Mouse (Mus musculus): ENCODE data around the gene Itga6. TPM values are rescaled to one million over a fixed set of nuclear protein-coding genes. Genes with fewer than 3 reads are reported as not detected.

The Itga6 gene
- polyA plus RNA-seq, 1 experiment from 2014 or later = 25.7 TPM

DNA sequence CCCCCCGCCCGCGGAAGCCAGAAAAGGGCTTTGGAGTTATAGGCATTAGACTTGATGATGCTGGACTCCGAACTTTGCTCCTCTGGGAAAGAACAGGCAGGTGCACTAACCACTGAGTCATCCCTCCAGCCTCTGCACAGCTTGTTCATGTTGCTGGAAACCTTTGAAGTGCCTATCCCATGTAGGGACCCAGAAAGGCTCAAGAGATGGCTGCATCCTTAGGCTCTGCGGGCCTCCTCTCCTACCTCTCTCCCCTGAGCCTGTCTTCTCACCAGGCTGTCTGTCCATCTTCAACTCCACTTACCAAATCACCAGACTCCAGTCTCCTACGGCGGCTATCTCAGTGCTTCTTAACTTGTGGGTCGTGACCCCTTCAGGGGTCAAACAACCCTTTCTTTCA is 68.0 kb downstream of the Itga6 start:
- no peak for ATAC-seq (replicated peaks)
- no peak overlapping the region for H3K9ac ChIP-seq (replicated peaks)
- 80% methylated on average over 7 of the region's 8 CpGs for WGBS

DNA sequence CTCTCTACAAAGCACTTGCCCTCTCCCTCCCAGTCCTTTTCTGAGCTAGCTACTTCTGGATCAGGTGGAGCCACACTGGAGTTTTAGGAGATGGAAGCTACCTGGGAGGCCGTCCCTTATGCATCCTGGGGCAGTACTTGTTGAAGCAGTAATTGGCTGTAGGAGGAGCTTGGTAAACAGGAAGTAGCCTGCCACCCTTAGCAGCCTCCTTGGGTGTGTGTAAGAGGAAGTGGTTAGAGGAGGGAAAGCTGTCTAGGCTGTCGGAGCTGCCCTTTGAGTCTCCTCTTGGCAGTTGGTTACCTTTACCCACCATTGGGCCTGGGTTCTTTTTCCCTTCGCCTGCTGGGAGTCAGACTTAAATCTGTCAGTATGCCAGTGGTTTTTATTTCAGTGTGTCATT is 68.6 kb downstream of the Itga6 start:
- H3K27ac ChIP-seq (replicated peaks) = no peak overlapping the region

More for the DNA sequence above, 68.0 kb downstream of the Itga6 start:
- Histone ChIP-seq H3K9me3 (no peaks in the 10 kb centered on the region), H3K36me3 (no peaks in the 10 kb centered on the region), H3K4me2 (replicated peaks) (no peak overlapping the region), H3K4me1 (peaks cover 27% of the 10 kb centered on the region), H3K27ac (replicated peaks) (no peak overlapping the region), H3K27me3 (no peaks in the 10 kb centered on the region), H3K4me3 (no peak overlapping the region)

DNA sequence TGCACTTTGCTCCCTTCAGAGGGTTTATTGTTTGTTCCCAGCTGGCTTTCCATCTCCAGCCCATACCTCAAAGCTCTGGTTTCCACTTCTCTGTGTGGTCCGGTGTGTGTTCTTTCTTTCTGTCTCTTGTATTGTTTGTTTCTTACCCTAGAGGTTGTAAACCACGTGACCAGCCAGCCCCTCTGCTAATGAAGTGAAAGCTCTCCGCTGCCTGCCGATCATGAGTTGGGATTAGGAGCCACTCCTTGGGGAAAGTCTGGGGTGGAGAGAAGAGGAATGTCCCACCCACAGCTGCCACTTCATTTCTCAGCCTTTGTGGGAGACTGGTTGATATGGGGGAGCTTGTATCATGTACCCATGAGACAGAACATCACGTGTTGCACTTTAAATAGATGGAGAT is 69.9 kb downstream of the Itga6 start:
- 9% methylated on average over 5 of the region's 5 CpGs for WGBS
- H3K4me2 ChIP-seq (replicated peaks) = no peak overlapping the region
- H3K27ac ChIP-seq (replicated peaks) = no peak overlapping the region
- H3K36me3 ChIP-seq = 0 out of 2 replicates have a peak, but pooled peaks cover 2% of the 10 kb centered on the region
- H3K9ac ChIP-seq (replicated peaks) = no peak overlapping the region
- H3K4me1 ChIP-seq = peaks cover 27% of the 10 kb centered on the region
- H3K27me3 ChIP-seq = no peaks in the 10 kb centered on the region
- no peak overlapping the region for H3K4me3 ChIP-seq
- no peak for ATAC-seq (replicated peaks)
- H3K9me3 ChIP-seq = no peaks in the 10 kb centered on the region

More for the DNA sequence above, 68.6 kb downstream of the Itga6 start:
- Histone ChIP-seq H3K9me3 (no peaks in the 10 kb centered on the region), H3K27me3 (no peaks in the 10 kb centered on the region), H3K9ac (replicated peaks) (no peak overlapping the region), H3K4me2 (replicated peaks) (no peak overlapping the region), H3K36me3 (no peaks in the 10 kb centered on the region), H3K4me3 (no peak overlapping the region), H3K4me1 (peaks cover 27% of the 10 kb centered on the region)
- ATAC-seq (replicated peaks) = no peak
- 37% methylated on average over 3 of the region's 3 CpGs for WGBS

DNA sequence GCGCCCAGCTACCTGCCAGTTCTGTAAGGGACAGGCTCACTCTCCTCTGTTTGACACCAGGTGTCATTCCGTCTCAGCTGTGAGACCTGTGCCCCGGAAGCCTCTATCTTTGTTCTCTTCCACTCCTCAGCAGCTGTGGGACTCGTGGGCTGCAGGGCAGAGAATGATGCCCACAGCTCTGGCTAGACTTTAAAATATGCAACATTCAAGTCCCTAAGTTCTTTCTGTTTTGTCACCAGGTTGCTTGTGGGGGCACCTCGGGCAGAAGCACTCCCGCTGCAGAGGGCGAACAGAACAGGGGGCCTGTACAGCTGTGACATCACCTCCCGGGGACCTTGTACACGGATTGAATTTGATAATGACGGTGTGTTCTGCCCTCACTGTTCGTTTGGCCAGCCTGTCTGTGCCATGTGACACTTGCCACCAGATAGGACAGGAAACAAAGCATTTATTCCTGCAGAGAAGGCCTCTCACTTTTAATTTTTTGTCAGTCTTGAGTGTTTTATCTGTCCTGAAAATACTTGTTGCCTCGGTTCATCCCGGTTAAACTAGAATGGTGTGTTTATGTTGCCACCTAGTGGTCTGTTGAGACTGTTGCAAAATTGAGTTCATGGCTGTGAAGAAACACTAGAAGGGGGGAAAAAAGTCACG is 71.1 kb downstream of the Itga6 start:
- Histone ChIP-seq H3K4me1 (peaks cover 27% of the 10 kb centered on the region), H3K27me3 (no peaks in the 10 kb centered on the region), H3K27ac (replicated peaks) (no peak overlapping the region), H3K4me3 (no peak overlapping the region), H3K36me3 (0 out of 2 replicates have a peak, but pooled peaks cover 2% of the 10 kb centered on the region), H3K9me3 (no peaks in the 10 kb centered on the region), H3K9ac (replicated peaks) (no peak overlapping the region), H3K4me2 (replicated peaks) (no peak overlapping the region)
- 27% methylated on average over 14 of the region's 14 CpGs for WGBS
- peak; percentile 39; the same call in 1 of the 2 replicates for ATAC-seq (replicated peaks)

DNA sequence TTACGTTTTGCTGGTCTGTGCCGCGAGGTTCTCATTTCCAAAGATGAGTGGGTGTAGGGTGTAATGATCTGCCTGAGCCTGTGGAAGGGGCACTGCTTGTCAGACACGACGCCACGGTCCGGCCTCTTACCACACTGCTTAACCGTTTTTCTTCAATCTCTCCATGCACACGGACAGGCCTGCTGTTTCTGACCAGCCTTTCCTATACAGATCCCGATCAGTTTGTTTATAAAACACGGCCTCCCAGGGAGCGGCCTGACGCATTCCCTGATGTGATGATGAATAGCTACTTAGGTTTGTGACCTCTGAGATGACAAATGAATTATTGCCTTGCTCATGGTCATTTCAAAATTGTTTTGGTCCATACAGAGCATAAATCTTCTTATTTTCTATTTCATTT is 78.7 kb downstream of the Itga6 start:
- no peak overlapping the region for H3K4me3 ChIP-seq
- 72% methylated on average over 13 of the region's 13 CpGs for WGBS
- no peaks in the 10 kb centered on the region for H3K9me3 ChIP-seq
- H3K9ac ChIP-seq (replicated peaks) = no peak overlapping the region
- H3K36me3 ChIP-seq = peaks cover 7% of the 10 kb centered on the region; the same call in 1 of the 2 replicates
- no peaks in the 10 kb centered on the region for H3K27me3 ChIP-seq
- ATAC-seq (replicated peaks) = no peak
- 0 out of 2 replicates have a peak, but pooled peaks cover 5% of the 10 kb centered on the region for H3K4me1 ChIP-seq
- no peak overlapping the region for H3K4me2 ChIP-seq (replicated peaks)
- no peak overlapping the region for H3K27ac ChIP-seq (replicated peaks)

DNA sequence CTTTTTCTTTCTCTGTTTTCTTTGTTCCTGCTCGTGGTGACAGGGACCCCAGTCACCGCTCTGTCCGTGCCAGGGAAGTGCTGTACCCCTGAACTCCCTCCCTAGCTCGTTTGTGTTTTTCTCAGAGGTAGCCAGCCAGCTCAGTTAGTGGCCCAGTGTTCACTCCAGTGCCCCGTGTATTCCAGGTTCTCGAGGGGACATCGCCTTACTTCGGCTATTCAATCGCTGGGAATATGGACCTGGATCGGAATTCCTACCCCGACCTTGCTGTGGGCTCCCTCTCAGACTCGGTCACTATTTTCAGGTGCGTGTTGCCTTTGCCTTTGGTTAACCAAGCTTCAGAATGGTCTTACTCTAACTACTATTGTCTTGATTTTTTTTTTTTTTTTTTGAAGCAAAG is 82.3 kb downstream of the Itga6 start:
- no peak for ATAC-seq (replicated peaks)
- peaks cover under 1% of the 10 kb centered on the region; the same call in 1 of the 2 replicates for H3K36me3 ChIP-seq
- H3K4me3 ChIP-seq = no peak overlapping the region
- no peak overlapping the region for H3K9ac ChIP-seq (replicated peaks)
- no peaks in the 10 kb centered on the region for H3K9me3 ChIP-seq
- H3K27ac ChIP-seq (replicated peaks) = no peak overlapping the region
- WGBS = 81% methylated on average over 13 of the region's 13 CpGs
- H3K27me3 ChIP-seq = no peaks in the 10 kb centered on the region
- no peak overlapping the region for H3K4me2 ChIP-seq (replicated peaks)
- H3K4me1 ChIP-seq = 0 out of 2 replicates have a peak, but pooled peaks cover 2% of the 10 kb centered on the region

DNA sequence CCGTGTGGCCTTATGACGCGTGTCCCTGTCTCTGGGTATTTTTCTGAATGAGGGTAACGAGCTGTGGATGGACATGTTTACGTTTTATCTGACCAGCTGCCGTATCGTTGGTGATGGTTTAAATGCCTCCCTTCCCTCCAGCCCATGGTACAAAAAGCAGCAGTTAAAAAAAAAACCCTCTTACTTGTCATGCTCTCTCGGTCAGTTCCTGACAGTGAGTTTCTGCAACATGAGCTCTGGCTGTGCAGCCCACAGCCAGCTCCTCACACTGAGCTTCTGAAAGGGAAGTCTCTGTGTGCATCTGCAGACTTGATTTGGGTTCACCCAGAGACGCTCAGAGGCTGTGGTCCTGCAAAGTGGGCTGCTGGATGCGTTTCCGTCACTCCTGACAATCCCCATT is 83.5 kb downstream of the Itga6 start:
- Histone ChIP-seq H3K4me3 (no peak overlapping the region), H3K9me3 (no peaks in the 10 kb centered on the region), H3K27ac (replicated peaks) (no peak overlapping the region), H3K27me3 (no peaks in the 10 kb centered on the region), H3K36me3 (no peaks in the 10 kb centered on the region), H3K4me1 (no peaks in the 10 kb centered on the region), H3K9ac (replicated peaks) (no peak overlapping the region), H3K4me2 (replicated peaks) (no peak overlapping the region)
- no peak for ATAC-seq (replicated peaks)
- WGBS = 46% methylated on average over 11 of the region's 11 CpGs

DNA sequence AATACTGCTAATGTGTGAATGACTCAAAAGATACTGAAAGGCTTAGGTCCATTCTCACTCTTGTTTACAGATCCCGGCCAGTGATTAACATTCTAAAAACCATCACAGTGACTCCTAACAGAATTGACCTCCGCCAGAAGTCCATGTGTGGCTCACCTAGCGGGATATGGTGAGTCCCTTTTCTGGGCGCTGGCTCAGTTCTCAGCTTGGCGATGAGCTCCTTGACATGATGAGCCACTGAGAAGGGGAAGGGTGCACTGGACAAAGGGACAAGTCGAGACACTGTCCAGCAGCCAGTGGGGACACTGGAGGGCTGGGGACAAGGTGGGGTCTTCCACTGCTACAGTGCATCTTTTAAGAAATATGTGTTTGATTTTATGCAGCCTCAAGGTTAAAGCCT is 88.2 kb downstream of the Itga6 start:
- no peak overlapping the region for H3K4me3 ChIP-seq
- H3K36me3 ChIP-seq = no peaks in the 10 kb centered on the region
- 87% methylated on average over 6 of the region's 6 CpGs for WGBS
- no peaks in the 10 kb centered on the region for H3K9me3 ChIP-seq
- no peaks in the 10 kb centered on the region for H3K4me1 ChIP-seq
- H3K27me3 ChIP-seq = no peaks in the 10 kb centered on the region
- no peak overlapping the region for H3K9ac ChIP-seq (replicated peaks)
- H3K4me2 ChIP-seq (replicated peaks) = no peak overlapping the region
- H3K27ac ChIP-seq (replicated peaks) = no peak overlapping the region
- ATAC-seq (replicated peaks) = no peak

DNA sequence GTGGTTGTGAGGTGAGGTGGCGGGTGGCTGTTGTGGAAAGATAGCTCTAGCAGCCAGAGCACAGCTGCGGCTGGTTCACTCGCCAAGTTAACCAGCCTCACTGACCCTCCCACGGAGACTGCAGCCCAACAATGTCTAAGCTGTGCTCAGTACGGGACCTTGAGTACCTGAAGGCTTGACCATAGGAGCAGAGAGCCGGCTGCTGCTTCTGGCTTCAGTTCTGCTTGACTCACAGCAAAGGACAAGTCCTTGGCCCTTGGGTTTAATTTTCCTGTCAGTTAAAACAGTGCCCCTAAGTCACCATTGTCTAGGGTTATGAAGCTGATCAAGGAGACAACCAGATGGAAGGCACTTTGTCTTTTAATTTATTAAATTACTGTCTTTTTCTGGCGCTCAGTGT is 89.0 kb downstream of the Itga6 start:
- Histone ChIP-seq H3K36me3 (0 out of 2 replicates have a peak, but pooled peaks cover 2% of the 10 kb centered on the region), H3K27me3 (no peaks in the 10 kb centered on the region), H3K4me1 (no peaks in the 10 kb centered on the region), H3K27ac (replicated peaks) (no peak overlapping the region), H3K9me3 (no peaks in the 10 kb centered on the region), H3K9ac (replicated peaks) (no peak overlapping the region), H3K4me3 (no peak overlapping the region), H3K4me2 (replicated peaks) (no peak overlapping the region)
- 81% methylated on average over 7 of the region's 7 CpGs for WGBS
- no peak for ATAC-seq (replicated peaks)

DNA sequence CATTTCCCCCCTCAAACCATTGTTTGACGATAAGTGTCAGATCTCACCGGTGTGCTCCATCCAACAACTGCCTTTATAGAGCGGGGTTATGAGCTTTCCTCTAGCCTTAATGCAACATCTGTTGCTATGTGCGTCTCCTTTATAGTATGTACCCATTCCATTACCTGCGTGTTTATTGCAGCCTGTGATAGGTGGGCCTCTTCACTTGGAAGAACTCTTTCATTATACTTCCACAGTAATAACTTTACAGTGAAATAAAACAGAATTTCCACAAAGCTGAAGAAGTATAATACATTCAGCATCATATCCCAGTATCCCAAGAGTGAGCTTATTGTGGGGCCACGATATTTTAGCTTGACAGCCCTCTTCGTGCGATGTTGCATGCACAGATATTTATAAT is 90.1 kb downstream of the Itga6 start:
- Histone ChIP-seq H3K9me3 (no peaks in the 10 kb centered on the region), H3K4me2 (replicated peaks) (no peak overlapping the region), H3K27ac (replicated peaks) (no peak overlapping the region), H3K36me3 (0 out of 2 replicates have a peak, but pooled peaks cover 3% of the 10 kb centered on the region), H3K4me1 (no peaks in the 10 kb centered on the region), H3K4me3 (no peak overlapping the region), H3K27me3 (no peaks in the 10 kb centered on the region), H3K9ac (replicated peaks) (no peak overlapping the region)
- WGBS = 93% methylated on average over 8 of the region's 8 CpGs
- ATAC-seq (replicated peaks) = no peak

DNA sequence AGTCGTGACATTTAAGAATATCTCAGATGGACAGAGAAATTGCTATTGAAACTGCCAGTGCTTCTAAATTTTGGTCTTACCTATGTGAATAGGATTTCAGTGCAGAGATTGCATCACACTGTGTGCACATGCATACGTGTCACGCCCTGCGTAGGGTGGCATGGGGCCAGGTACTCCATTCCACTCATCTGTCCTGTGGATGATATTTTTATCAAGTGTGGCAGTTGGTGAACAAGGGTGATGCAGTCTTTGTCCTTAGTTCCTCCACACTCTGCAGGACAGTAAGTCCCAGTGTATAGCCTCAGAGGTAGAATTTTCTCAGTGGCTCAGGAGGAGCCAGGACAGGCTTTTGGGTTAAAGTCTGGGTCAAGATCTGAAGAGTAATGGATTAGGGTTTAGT is 90.8 kb downstream of the Itga6 start:
- no peak for ATAC-seq (replicated peaks)
- no peak overlapping the region for H3K4me3 ChIP-seq
- no peaks in the 10 kb centered on the region for H3K27me3 ChIP-seq
- H3K9ac ChIP-seq (replicated peaks) = no peak overlapping the region
- WGBS = 93% methylated on average over 4 of the region's 4 CpGs
- peaks cover 7% of the 10 kb centered on the region; the same call in 1 of the 2 replicates for H3K36me3 ChIP-seq
- H3K9me3 ChIP-seq = no peaks in the 10 kb centered on the region
- H3K4me2 ChIP-seq (replicated peaks) = no peak overlapping the region
- H3K4me1 ChIP-seq = no peaks in the 10 kb centered on the region
- H3K27ac ChIP-seq (replicated peaks) = no peak overlapping the region

DNA sequence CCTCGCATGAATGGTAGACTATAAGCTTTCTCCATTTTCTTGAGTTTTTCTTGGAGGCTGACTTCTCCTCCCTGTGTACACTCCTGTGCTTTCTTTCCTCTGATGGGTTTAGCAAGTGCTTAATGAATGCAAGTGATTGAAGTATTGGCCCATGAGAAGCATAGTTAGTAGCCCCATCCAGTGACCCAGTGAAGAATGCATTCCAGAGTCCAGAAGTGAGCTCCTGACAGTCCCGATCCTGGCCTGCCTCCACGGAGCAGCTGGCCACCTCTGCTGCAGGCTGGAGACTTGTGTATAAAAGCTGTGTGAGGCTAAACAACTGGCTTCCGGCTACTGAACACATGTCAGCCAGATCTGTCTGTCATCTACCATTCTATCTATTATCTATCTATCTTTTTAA is 91.8 kb downstream of the Itga6 start:
- H3K9ac ChIP-seq (replicated peaks) = no peak overlapping the region
- no peaks in the 10 kb centered on the region for H3K4me1 ChIP-seq
- H3K9me3 ChIP-seq = no peaks in the 10 kb centered on the region
- H3K27ac ChIP-seq (replicated peaks) = no peak overlapping the region
- no peak overlapping the region for H3K4me2 ChIP-seq (replicated peaks)
- no peaks in the 10 kb centered on the region for H3K27me3 ChIP-seq
- no peak overlapping the region for H3K4me3 ChIP-seq
- no peak for ATAC-seq (replicated peaks)
- peaks cover 7% of the 10 kb centered on the region; the same call in 1 of the 2 replicates for H3K36me3 ChIP-seq
- WGBS = 65% methylated on average over 4 of the region's 4 CpGs

DNA sequence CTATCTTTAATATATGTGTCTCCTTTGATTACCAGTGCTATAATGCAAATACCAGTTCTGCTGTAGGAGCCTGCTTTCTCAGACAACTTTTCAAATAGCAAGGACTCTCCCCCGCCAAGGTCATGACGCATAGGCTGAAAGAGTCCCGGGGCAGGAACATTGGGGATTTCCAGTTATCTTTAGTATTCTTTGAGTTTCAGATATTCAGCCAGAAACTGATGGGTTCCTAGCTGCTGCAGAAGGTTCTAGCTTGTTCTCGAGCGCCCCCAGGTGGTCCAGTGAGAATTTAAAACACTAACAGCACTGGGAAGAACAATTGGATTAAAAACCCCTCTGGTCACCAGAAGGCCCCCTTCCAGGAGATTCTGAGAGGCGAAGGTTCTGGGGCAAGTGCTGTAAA is 92.4 kb downstream of the Itga6 start:
- peaks cover 7% of the 10 kb centered on the region; the same call in 1 of the 2 replicates for H3K36me3 ChIP-seq
- no peak overlapping the region for H3K4me2 ChIP-seq (replicated peaks)
- WGBS = 39% methylated on average over 6 of the region's 6 CpGs

More for the DNA sequence above, 92.4 kb downstream of the Itga6 start:
- H3K27ac ChIP-seq (replicated peaks) = no peak overlapping the region
- no peaks in the 10 kb centered on the region for H3K9me3 ChIP-seq
- no peaks in the 10 kb centered on the region for H3K4me1 ChIP-seq
- H3K4me3 ChIP-seq = no peak overlapping the region
- no peaks in the 10 kb centered on the region for H3K27me3 ChIP-seq
- H3K9ac ChIP-seq (replicated peaks) = no peak overlapping the region
- ATAC-seq (replicated peaks) = no peak
